Mouse (Mus musculus) adrenal gland (tissue): Measurements from ENCODE around the gene Fyn.

Experiments
- intact Hi-C: fragments of 180-260 bp; cut with DNase I; formaldehyde crosslinking; loops from one replicate; pipeline ENCODE4 v1.15.1; 2025

The Fyn gene

GRCm38 (mm10) chr10:39501977-39502706 is 133.5 kb downstream of the Fyn start:
- intact Hi-C loops = no loop called here

- intact Hi-C loops = no loop called here
Observed at GRCm38 (mm10) chr10:39503331-39503730, 134.7 kb downstream of the Fyn start.

GRCm38 (mm10) chr10:39505007-39505406 is 136.4 kb downstream of the Fyn start:
- intact Hi-C loops = loop anchor here (5.0 kb wide), 1 partner anchor 33 kb away; no protein-coding TSS in a partner anchor

GRCm38 (mm10) chr10:39505621-39506020 is 137.0 kb downstream of the Fyn start:
- intact Hi-C loops = loop anchor here (5.0 kb wide), 1 partner anchor 33 kb away; no protein-coding TSS in a partner anchor

- intact Hi-C loops = loop anchor here (5.0 kb wide), 1 partner anchor 34 kb away; no protein-coding TSS in a partner anchor
Observed at GRCm38 (mm10) chr10:39506353-39506752, 137.7 kb downstream of the Fyn start.

- intact Hi-C loops = loop anchor here (5.0 kb wide), 1 partner anchor 35 kb away; no protein-coding TSS in a partner anchor
Observed at GRCm38 (mm10) chr10:39506831-39507230, 138.2 kb downstream of the Fyn start.

GRCm38 (mm10) chr10:39508801-39509200 is 140.1 kb downstream of the Fyn start:
- intact Hi-C loops = loop anchor here (5.0 kb wide), 1 partner anchor 36 kb away; no protein-coding TSS in a partner anchor

GRCm38 (mm10) chr10:39509937-39510336 is 141.3 kb downstream of the Fyn start:
- intact Hi-C loops = loop anchor here (5.0 kb wide), 2 partner anchors 38 to 133 kb away; no protein-coding TSS in a partner anchor

- intact Hi-C loops = loop anchor here (5.0 kb wide), 1 partner anchor 135 kb away; no protein-coding TSS in a partner anchor
Observed at GRCm38 (mm10) chr10:39512631-39513314, 144.1 kb downstream of the Fyn start.

GRCm38 (mm10) chr10:39514916-39515315 is 146.3 kb downstream of the Fyn start:
- intact Hi-C loops = loop anchor here (5.0 kb wide), 1 partner anchor 138 kb away; no protein-coding TSS in a partner anchor

- intact Hi-C loops = no loop called here
Observed at GRCm38 (mm10) chr10:39516541-39517133, 148.0 kb downstream of the Fyn start.

GRCm38 (mm10) chr10:39517375-39517774 is 148.7 kb downstream of the Fyn start:
- intact Hi-C loops = no loop called here

- intact Hi-C loops = no loop called here
Observed at GRCm38 (mm10) chr10:39518232-39518631, 149.6 kb downstream of the Fyn start.

GRCm38 (mm10) chr10:39518859-39519258 is 150.2 kb downstream of the Fyn start:
- intact Hi-C loops = no loop called here

GRCm38 (mm10) chr10:39520123-39520989 is 151.7 kb downstream of the Fyn start:
- intact Hi-C loops = loop anchor here (1.0 to 2.0 kb wide), 2 partner anchors 280 to 349 kb away; no protein-coding TSS in a partner anchor

GRCm38 (mm10) chr10:39521327-39521726 is 152.7 kb downstream of the Fyn start:
- intact Hi-C loops = loop anchor here (2.0 kb wide), 1 partner anchor 281 kb away; no protein-coding TSS in a partner anchor

GRCm38 (mm10) chr10:39521861-39522391 is 153.3 kb downstream of the Fyn start:
- intact Hi-C loops = loop anchor here (2.0 kb wide), 1 partner anchor 281 kb away; no protein-coding TSS in a partner anchor

GRCm38 (mm10) chr10:39522857-39523614 is 154.4 kb downstream of the Fyn start:
- intact Hi-C loops = no loop called here

- intact Hi-C loops = no loop called here
Observed at GRCm38 (mm10) chr10:39524355-39524754, 155.7 kb downstream of the Fyn start.
